ENCODE assay signal across 11 mouse cellular contexts in genomic region chr14:58500014-58500413, GRCm38 (mm10).
DNase-seq lines count a peak whose midpoint lies in the region; ATAC-seq lines count a peak whose summit lies in the region.
"Had no signal": no experiment of that assay in that cellular context is flagged by ENCODE, and none has a peak within 500 bp of the region (broad histone marks: within the 10 kb centered on the region; RNA-seq: fewer than 3 reads in every experiment).

No protein-coding gene starts in this region.

- no peaks in the 10 kb centered on the region for H3K36me3 ChIP-seq in kidney, embryonic 15.5 days
- H3K36me3 ChIP-seq in embryonic facial prominence, embryonic 14.5 days (ENCODE audit: control insufficient read depth, insufficient read depth, low read length), result no peaks in the 10 kb centered on the region
- H3K36me3 ChIP-seq in limb, embryonic 12.5 days, result no peaks in the 10 kb centered on the region
- H3K36me3 ChIP-seq in stomach, embryonic 14.5 days (ENCODE audit: control insufficient read depth, insufficient read depth, low read length), result no peaks in the 10 kb centered on the region

- H3K27ac ChIP-seq in kidney, embryonic 15.5 days, result 0 out of 2 replicates have a peak overlapping the region, but pooled peaks have one; percentile 37
- H3K27ac ChIP-seq in embryonic facial prominence, embryonic 14.5 days (replicated peaks; ENCODE audit: low read depth, low read length), result peak overlapping the region; percentile 33; the same call in 1 of the 2 replicates
- H3K27ac ChIP-seq in limb, embryonic 12.5 days, result peak overlapping the region; percentile 53
- peak overlapping the region; percentile 40 for H3K27ac ChIP-seq in stomach, embryonic 14.5 days (ENCODE audit: low read length)

- DNase-seq in kidney, adult 11 months, result no peak
- no peak for DNase-seq in embryonic facial prominence, embryonic 14.5 days (ENCODE audit: low spot score)
- no peak for DNase-seq in right cerebral cortex, postnatal 36 days (ENCODE audit: low spot score in 2 of 2)
- no peak for DNase-seq in thymus, adult 18-20 months
- DNase-seq: cerebellum, postnatal 10 days; kidney, postnatal 14 days; liver, postnatal 0 days had no signal

- H3K9me3 ChIP-seq in kidney, embryonic 15.5 days (replicated peaks), result no peaks in the 10 kb centered on the region
- H3K9me3 ChIP-seq in embryonic facial prominence, embryonic 14.5 days (ENCODE audit: control insufficient read depth, low read length), result peaks cover 4% of the 10 kb centered on the region; the same call in 1 of the 2 replicates
- H3K9me3 ChIP-seq in limb, embryonic 12.5 days, result no peaks in the 10 kb centered on the region
- H3K9me3 ChIP-seq in stomach, embryonic 14.5 days (ENCODE audit: control insufficient read depth, low read depth, low read length), result no peaks in the 10 kb centered on the region

- H3K4me2 ChIP-seq in kidney, embryonic 15.5 days, result no peak overlapping the region
- 0 out of 2 replicates have a peak overlapping the region, but pooled peaks have one; percentile 2 for H3K4me2 ChIP-seq in embryonic facial prominence, embryonic 14.5 days (ENCODE audit: low read depth, low read length)
- H3K4me2 ChIP-seq in limb, embryonic 12.5 days, result peak overlapping the region; percentile 21; the same call in 1 of the 2 replicates
- H3K4me2 ChIP-seq in stomach, embryonic 14.5 days (replicated peaks; ENCODE audit: low read depth, low read length), result no peak overlapping the region

- H3K27me3 ChIP-seq in kidney, embryonic 15.5 days, result no peaks in the 10 kb centered on the region
- H3K27me3 ChIP-seq in embryonic facial prominence, embryonic 14.5 days (replicated peaks; ENCODE audit: control insufficient read depth, insufficient read depth, low read length), result no peaks in the 10 kb centered on the region
- no peaks in the 10 kb centered on the region for H3K27me3 ChIP-seq in limb, embryonic 12.5 days
- no peaks in the 10 kb centered on the region for H3K27me3 ChIP-seq in stomach, embryonic 14.5 days (ENCODE audit: control insufficient read depth, insufficient read depth, low read length)
- H3K27me3 ChIP-seq: CH12.LX had no signal

- ATAC-seq in kidney, embryonic 15.5 days (replicated peaks; ENCODE audit: low FRiP score), result no peak; the same call in 1 of the 2 replicates
- ATAC-seq in embryonic facial prominence, embryonic 14.5 days (ENCODE audit: low read depth), result peak; percentile 53; the same call in 1 of the 2 replicates
- no peak for ATAC-seq in limb, embryonic 12.5 days (ENCODE audit: insufficient number of reproducible peaks, insufficient read depth, low FRiP score, low TSS enrichment, low read depth)
- no peak for ATAC-seq in stomach, embryonic 14.5 days (ENCODE audit: insufficient number of reproducible peaks, insufficient read depth, low FRiP score, low read depth)
- ATAC-seq: liver, postnatal 0 days had no signal

- peaks cover 9% of the 10 kb centered on the region for H3K4me1 ChIP-seq in kidney, embryonic 15.5 days
- peaks cover 12% of the 10 kb centered on the region; the same call in 1 of the 2 replicates for H3K4me1 ChIP-seq in embryonic facial prominence, embryonic 14.5 days (ENCODE audit: control insufficient read depth, insufficient read depth, low read length)
- peaks cover 21% of the 10 kb centered on the region for H3K4me1 ChIP-seq in limb, embryonic 12.5 days (replicated peaks)
- H3K4me1 ChIP-seq in stomach, embryonic 14.5 days (ENCODE audit: control insufficient read depth, insufficient read depth, low read length), result peaks cover 5% of the 10 kb centered on the region; the same call in 1 of the 2 replicates

- no peak overlapping the region for H3K9ac ChIP-seq in kidney, embryonic 15.5 days
- no peak overlapping the region for H3K9ac ChIP-seq in embryonic facial prominence, embryonic 14.5 days (ENCODE audit: low read depth, low read length)
- no peak overlapping the region for H3K9ac ChIP-seq in limb, embryonic 12.5 days (replicated peaks)
- no peak overlapping the region for H3K9ac ChIP-seq in stomach, embryonic 14.5 days (replicated peaks; ENCODE audit: low read depth, low read length)
- H3K9ac ChIP-seq: liver, postnatal 0 days had no signal

- no peak overlapping the region for H3K4me3 ChIP-seq in kidney, embryonic 15.5 days (replicated peaks)
- no peak overlapping the region for H3K4me3 ChIP-seq in embryonic facial prominence, embryonic 14.5 days (ENCODE audit: low read depth, low read length)
- H3K4me3 ChIP-seq in limb, embryonic 12.5 days (replicated peaks), result no peak overlapping the region
- no peak overlapping the region for H3K4me3 ChIP-seq in stomach, embryonic 14.5 days (ENCODE audit: low read depth, low read length)

- 29% methylated on average over 2 of the region's 2 CpGs for WGBS in kidney, embryonic 15.5 days
- 9% methylated on average over 2 of the region's 2 CpGs for WGBS in embryonic facial prominence, embryonic 14.5 days
- WGBS in limb, embryonic 12.5 days, result 6% methylated on average over 2 of the region's 2 CpGs
- WGBS in stomach, embryonic 14.5 days, result 51% methylated on average over 2 of the region's 2 CpGs

Comparison
In these comparisons a context has a peak if more than half of its experiments do, and no peak if none do; other contexts are left out.
1. H3K4me2 ChIP-seq: peak in embryonic facial prominence, embryonic 14.5 days (single experiment) and limb, embryonic 12.5 days (single experiment); none in kidney, embryonic 15.5 days (single experiment) and stomach, embryonic 14.5 days (single experiment).
2. Peak in every context shown above with its lines, with median percentiles within 50 percentile points of each other: H3K27ac ChIP-seq.